Mouse (Mus musculus) ZHBTc4 (cell line): ENCODE measurements around the gene Mocs3.

Experiments
- DNase-seq: peaks from one replicate; pipeline ENCODE4 v3.0.0-alpha.2; 2011; ENCODE audit warnings: low read depth, low spot score

The Mocs3 gene

DNA sequence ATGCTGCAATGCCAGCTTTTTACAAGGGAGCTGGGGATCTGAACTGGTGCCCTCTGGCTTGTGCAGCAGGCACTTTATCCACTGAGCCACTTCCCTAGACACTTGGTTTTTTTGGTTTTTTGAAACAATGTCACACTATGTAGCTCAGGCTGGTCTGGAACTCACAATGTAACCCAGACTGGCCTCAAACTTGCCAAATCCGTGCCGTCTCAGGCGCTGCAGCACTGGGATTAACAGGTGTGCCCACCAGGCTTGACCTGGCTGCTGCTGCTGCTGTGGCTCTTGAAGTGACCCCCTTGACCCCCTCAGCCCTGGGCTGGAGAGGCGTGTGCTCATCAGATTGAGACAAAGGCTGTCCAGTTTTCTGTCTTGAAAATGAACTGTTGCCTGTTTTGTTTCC, 7.9 kb downstream of the Mocs3 start:
- no peak for DNase-seq

DNA sequence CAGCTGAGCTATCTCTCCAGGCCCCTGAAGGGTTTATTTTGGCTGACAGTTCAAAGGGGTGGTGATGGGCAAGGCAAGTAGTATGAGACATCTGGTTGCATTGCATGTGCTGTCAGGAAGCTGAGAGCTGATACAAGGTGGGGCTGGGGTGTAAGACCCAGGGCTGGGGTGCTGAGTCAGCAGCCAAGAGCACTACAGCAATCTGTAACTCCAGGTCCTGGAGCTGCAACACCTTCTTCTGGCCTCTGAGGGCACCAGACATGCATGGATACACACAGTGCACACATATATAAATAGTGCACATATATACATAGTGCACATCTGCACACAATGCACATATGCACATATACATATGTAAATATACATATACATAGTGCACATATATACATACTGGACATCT, 12.4 kb downstream of the Mocs3 start:
- no peak for DNase-seq

DNA sequence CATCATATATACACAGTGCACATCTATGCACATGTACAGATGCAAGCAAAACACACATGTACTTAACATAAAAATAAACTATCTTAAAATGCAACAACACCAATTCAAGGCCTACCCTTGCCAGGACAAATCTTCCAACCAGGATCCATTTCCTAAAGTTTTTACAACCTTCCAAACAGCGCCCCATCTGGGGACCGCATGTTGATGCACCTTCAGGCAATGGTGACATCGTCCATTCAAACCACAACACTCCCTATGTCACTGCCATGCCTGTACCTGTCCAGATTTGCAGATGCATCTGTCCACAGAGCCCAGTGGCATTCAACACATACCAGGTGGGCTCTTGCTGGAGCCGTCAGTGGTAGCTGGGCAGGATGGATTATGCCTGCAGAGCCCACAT, 12.9 kb downstream of the Mocs3 start:
- peak; percentile 65 for DNase-seq

DNA sequence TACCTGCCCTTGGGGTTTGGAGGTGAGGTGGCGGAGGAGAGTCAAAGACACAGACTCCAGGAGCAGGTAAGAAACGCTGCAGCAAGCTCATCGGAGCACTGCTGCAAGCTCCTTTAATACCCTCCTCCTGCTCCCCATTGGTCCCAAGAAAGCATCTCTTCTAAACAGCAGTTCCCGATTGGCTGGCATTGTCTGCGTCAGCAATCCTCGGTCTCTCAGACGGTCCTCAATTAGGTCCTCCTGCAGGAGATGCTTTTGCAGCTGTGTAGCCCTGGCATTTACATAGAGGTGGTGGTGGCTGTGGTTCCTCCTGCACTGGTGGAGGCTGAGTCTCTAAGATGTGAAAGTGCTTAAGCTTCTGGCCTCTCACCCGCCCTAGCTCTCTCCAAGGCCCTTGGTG, 15.1 kb downstream of the Mocs3 start:
- peak; percentile 56 for DNase-seq

DNA sequence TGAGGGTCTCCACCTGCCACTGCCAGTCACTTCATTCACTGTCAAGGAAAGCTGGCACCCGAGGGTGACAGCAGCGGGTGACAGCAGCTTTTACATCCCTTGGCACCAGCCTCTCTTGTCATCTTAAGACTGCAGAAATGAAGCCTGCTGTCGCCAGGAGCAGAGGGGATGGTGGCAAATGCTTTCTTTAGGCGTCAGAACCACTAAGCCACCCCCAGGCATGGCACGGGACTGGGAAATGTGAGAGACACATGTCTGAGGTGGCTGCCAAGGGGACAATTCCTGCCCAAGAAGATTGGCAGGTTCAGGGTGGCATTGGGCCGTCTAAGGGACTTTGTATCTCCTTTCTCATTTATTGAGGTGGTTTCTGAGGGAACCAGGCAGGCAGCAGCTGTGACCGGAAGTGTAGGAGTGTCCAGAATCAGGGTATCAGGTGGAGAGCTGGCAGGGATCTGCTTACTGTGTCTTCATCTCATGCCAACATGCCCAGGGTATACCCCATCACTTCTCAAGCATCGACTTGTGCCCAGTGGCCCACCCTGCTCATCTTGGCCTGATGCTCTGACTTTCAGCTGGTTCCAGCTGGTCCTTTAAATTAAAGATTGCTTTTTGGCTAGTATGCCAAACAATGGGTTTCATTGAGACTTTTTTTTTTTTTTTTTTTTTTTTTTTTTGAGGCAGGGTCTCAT, 17.9 kb downstream of the Mocs3 start:
- no peak for DNase-seq

DNA sequence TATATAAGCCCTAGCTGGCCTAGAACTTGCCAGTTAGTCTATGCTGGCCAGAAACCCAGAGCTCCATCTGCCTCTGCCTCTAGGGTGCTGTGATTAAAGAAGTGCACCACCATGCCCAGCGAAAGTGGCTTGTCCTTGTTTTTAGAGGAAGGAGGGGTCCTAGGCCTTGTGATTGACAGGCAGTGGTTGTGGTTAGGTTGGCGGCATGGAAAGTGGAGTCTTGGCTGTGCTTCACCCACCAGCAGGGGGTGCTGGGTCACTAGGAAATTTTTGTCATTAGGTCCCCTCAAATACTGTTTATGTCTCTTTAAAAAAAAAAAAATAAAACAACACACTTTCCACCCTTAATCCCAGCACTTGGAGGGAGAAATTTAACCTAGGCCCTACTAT, 18.4 kb downstream of the Mocs3 start:
- DNase-seq: peak; percentile 85

DNA sequence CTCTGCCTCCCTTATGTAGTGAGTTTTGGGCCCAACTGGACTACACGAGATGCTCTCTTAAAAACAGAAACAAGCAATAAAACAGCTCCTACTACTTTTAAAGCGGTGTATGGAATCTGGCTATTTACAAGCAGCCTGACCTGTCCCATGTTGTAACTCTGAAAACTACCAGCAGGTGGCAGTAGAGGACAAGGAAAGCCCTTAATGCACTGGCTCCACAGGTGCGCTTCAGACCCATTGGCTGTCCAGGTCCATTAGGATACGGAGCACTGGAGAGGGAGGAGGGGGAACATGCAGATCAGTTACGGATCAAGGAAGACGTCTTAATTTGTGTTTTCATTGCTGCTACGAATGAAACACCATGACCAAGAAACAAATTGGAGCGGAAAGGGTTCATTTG, 19.8 kb downstream of the Mocs3 start:
- DNase-seq: peak; percentile 92

DNA sequence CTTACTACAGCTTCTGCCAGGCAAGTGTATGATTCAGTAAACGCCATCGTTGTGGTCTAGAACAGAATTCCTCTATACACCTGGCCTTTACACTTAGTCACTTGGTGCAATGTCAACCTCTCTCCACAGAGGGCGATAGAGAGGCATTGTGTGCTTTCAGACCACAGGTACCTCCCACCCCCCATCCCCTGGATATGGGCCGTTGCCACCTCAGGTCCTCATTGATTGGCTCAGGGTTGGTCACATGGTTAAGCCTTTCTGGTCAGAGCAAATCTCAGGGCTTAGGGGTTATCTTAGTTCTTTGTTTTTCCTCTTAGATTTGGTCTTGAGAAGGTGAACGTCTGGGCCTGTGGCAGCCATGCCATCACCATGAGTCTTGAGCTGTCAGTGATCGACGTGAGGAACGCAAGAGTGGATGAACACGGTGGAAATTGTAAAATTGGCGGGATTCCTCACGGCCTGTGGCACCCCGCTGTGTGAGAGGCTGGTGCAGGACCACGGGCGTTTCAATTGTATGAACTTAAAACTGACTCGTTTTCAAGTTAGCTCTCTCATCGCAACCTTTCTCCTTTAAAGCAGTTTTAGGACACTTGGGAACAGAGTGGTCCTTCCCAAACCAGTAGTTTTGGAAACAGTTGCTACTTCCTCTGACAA, 22.3 kb downstream of the Mocs3 start:
- DNase-seq: peak; percentile 97

DNA sequence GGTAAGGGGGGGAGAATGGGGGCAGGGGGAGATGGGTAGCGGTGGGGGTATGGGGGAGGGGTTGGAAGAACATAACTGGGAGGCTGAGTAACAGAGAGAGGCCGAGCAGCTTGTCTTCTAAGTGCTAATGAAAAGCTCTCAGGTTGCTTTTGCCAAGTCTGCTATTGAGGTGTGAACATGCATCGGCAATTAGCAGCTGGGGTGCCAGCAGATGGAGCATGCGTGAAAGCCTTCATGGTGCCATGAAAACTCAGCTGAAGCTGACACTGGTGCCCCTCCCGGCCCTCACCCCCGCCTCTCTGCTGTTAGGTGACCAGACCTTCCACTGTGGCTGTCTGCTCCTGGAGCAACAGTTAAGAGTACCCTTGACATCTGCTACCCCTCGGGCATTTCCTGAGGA, 23.4 kb downstream of the Mocs3 start:
- DNase-seq: peak; percentile 33

DNA sequence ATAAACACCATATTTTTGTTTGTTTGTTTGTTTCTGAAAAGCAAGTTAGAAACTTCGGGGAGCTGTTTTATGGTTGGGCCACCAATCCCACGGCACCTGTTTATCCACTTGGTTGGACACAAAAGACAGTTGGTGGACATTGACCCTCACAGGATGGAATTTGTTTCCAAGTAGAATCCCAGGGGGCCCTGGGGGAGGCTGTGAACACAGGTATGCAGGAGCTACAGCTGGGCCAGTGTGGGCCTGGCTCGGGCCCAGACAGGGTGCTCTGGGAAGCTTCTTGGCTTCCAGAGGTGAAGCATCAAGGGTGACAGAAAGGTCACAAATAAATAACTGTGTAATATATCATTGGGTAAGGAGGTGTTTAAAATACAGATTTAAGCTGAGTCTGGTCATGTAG, 26.1 kb downstream of the Mocs3 start:
- DNase-seq: no peak

DNA sequence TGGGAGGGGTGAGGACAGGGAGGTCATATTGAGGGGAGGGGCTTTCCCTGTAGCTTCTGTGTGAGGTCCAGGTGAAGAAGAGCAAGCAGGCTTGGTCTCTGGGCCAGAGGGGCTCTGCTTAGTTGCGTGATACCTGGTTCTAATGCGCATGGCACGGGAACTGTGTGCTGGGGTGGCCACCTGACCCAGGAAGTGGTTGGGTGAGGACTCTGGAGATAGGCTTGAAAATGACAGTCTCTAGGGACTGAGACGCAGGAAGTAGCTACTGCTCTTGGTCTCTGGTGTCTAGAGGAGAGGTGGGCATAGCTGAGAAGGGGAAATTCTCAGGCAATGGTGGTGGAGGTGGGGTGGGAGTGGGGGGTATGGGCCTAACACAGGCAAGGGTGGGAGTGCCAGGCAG, 26.8 kb downstream of the Mocs3 start:
- no peak for DNase-seq

DNA sequence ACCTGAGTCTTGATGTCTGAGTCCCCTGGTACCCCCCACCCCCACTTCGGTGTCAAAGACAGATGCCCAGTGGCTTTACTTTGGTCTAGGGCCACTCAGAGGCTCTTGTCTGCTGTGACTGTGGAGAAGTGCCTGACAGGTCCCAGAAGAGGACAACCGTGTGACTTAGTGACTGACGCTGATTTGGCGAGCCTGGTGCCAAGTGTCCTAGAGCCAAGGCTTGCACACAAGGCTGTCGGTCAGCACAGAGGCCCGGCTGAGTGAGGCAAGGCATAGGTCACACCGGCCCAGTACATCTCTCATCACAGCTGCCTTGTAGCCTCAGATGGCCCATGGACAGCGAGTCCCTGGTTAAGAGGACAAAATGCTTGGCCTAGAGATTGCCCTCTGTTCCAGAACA, 28.6 kb downstream of the Mocs3 start:
- no peak for DNase-seq

DNA sequence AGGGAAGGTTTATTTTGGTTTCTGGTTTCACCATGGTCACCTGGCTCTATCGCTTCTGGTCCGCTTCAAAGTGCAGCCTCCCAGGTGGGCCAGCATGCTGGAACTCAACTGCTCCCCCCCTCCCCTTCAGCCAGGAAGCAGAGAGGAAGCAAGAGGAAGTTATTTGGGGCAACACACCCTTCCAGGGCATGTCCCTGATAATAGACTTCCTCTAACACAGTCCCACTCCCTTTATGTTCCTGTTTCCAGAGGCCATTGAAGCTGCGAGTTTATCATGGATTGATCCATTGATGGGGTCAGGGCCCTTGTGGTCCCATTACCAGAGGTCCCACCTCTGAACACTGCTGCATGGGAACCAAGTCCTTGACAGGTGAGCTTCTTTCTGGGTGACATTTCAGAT, 29.7 kb downstream of the Mocs3 start:
- DNase-seq: no peak

DNA sequence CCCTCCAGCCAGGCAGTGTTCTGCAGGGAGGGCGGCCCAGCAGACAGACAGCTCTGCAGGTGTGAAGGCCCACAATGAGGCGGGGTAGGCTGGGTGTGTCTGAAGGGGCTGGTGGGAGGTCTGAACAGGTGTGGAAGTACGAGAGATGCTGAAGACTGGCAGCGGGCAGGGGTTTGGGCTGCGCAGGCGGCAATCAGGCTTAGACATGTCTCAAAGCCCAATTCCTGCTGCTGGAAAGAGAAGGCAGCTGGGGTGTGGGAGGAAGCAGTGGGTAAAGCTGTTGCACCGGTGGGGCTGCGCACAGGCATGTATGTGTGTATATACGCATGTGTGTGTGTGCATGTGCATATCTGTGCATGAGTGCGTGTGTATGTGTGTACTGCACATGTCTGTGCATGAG, 30.5 kb downstream of the Mocs3 start:
- no peak for DNase-seq

DNA sequence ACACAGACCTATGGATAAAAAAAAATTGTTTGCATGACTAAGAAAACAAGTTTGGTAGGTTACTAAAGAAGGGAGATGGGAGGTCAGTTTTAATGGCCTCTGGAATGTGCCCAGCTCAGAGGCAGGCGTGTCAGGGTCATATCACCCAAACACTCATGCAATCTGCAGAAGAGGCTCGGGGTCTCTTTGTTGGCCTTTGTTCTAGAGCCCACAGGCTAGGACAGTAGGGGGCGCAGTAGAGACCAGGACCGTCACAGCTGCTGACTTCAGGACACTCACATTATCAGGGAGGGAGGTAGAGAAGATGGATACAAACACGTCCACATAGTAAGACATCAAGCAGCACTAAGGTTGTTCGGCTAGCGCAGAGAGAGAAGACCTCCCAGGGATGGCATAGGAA, 37.6 kb downstream of the Mocs3 start:
- peak; percentile 87 for DNase-seq

DNA sequence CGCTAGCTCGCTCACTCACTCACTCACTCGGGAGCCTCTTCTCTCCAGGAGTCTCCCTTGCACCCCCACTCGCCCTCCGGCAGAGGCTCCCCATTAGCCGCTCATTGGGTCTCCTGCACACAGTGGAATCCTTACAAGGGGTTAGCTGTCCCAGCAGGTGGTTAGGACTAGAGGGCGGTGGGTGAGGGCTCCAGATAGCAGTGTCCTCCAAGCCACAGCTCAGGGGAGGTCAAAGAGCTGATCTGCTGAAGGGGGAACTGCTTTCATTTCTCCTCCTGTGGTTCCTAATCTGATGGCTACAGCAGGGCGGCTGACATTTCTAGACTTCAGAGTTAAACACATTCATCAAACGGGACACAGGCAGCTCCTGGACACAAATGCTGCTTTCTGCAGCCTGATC, 43.0 kb downstream of the Mocs3 start:
- DNase-seq: no peak

DNA sequence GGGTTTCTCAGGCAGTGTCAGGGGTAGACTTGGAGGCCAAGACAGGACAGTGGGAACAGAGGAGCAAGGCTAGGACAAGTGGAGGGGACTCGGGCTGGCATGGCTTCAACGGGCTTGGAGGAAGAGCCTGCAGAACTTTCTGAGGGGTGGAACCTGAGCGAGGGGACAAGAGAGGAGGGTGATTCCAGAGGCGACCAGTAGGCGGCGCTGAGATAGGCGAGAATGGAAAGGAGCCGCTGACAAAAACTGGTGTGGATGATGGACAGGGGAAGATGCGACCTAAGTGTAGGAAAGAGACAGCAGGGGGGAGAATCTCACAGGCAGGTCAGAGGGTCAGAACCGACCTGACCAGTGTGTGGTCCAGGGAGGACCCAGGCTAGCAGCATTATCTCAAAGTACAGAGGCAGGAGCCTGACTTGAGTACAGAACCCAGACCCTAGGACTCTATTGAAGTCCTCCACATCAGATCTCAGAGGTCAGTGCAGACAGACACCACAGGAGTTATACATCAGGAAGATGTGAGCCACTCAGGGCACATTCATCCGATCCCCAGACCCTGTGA, 44.0 kb downstream of the Mocs3 start:
- DNase-seq: peak; percentile 84

DNA sequence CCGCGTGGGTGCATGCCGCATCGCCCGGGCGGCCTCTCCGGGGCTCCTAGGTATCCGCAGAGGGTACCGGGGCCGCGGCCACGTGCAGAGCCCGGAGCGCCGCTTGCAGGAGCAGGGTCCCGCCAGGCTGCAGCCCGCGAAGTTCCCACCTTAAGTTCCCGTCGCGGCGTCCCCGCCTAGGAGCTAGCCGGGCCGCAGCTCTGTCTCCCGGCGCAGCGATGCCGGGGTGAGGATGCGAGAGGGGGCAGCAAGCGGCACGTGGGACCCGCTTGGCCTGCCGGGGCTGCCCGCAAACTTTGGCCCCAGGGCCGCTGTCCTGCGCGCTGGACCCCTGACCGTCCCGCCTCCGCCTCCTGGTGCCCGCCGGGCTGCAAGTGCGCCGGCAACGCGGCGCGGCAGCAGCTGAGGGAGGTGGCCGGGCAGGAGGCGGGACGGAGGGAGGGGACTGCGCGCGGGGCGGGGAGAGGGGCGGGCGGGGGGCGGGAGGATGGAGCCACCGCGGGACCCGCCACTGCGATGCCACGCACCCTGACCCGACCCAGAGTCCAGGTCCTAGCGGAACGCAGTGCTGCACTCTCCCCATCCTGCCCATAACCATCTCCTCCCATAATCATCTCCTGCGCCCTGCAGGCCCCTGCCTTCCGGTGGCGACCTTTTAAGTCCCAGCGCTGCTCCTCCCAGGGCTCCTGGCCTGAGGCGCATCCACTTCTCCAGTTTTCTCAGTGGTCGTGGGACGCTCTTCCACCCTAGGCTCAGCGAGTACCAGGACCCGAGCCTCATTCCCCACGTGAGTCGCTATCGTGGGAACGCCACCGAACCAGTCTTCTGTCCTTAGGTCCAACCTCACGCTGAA, 50.5 kb downstream of the Mocs3 start:
- peak; percentile 79 for DNase-seq

DNA sequence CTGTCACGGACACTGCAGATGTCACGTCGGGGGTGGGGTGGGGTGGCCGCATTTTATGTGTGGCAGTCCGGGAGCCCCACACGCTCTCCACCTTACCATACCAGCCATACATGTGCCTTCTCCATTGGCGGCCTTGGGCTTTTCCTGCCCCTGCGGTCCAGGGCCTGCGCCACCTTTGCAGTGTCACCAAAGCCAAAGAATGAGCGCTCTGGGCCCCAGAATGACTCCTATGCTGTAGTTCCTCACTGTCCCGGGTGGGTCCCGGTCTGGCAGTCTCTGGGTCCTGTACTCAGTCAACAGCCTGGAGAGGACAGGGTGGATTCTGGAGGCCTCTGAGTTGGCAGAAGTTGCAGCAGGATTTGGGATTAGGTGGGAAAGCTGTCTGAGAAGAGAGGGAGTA, 51.2 kb downstream of the Mocs3 start, which contains the start of gene Kcng1:
Gene Kcng1 (minus strand): TSS at position 155 of the 400 bp plus-strand sequence.
- no peak for DNase-seq
